Comparison of ENCODE assay signal across 8 mouse cellular contexts in the genomic region with DNA sequence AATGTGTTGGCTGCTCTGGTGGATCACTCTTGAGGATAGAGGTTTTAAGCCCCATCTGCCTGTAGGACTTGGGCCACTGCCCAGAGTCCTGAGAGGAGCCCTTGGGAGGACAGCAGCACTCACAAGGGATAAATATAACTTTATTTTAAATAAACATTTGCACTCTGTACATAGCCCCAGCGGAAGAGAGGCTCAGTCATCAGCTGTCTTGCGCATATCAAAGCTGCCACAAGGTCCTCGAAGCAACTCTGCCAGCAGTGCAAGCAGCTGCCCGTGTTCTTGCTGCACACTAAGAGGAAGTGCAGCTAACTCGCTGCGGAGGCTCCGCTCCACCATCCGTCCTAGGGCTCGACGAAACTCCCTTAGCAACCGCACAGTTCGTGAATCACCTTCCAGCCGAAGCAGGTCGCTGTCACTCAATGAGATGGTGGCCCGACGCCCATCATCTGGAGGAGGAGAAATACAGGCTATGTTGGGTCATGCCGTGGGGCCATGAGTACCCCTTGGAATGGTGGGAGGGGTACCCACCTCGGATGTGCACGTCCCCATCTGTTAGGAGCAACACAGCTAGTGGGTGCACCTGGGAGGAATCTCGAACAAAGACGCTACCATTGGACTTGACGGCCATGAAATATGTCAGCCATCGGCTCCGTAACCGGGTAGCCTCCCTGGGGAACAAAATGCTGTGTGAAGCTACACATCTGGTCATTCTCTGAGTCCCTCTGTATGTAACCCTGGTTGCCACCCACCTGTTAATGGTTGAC. TPM values are rescaled to one million over a fixed set of nuclear protein-coding genes. Genes with fewer than 3 reads are reported as not detected.
DNase-seq lines count a peak whose midpoint lies in the region; ATAC-seq and TF ChIP-seq lines count a peak whose summit lies in the region.

No protein-coding gene starts in this region.

- H3K4me3 ChIP-seq in hindbrain, postnatal 0 days (ENCODE audit: low read length): no peak overlapping the region
- H3K4me3 ChIP-seq in hindbrain, embryonic 14.5 days (replicated peaks; ENCODE audit: low read length): no peak overlapping the region
- no peak overlapping the region for H3K4me3 ChIP-seq in stomach, postnatal 0 days (ENCODE audit: low read depth, low read length)

- intact Hi-C loops in heart, postnatal 36 days (cut with DNase I): no loop called here

- no peaks in the 10 kb centered on the region for H3K4me1 ChIP-seq in hindbrain, postnatal 0 days (ENCODE audit: insufficient read depth, low read length)
- no peaks in the 10 kb centered on the region for H3K4me1 ChIP-seq in hindbrain, embryonic 14.5 days (replicated peaks; ENCODE audit: control insufficient read depth, insufficient read depth, low read length)
- no peaks in the 10 kb centered on the region for H3K4me1 ChIP-seq in stomach, postnatal 0 days (replicated peaks; ENCODE audit: control insufficient read depth, insufficient read depth)

- H3K27ac ChIP-seq in hindbrain, postnatal 0 days: no peak overlapping the region
- H3K27ac ChIP-seq in hindbrain, embryonic 14.5 days: no peak overlapping the region
- H3K27ac ChIP-seq in stomach, postnatal 0 days (replicated peaks): peak overlapping the region; percentile 45

- no peak for TF ChIP-seq EP300 in stomach, postnatal 0 days (optimal IDR thresholded peaks at IDR 0.05)

- H3K9ac ChIP-seq in hindbrain, postnatal 0 days (replicated peaks; ENCODE audit: low read length): no peak overlapping the region
- H3K9ac ChIP-seq in hindbrain, embryonic 14.5 days: no peak overlapping the region
- H3K9ac ChIP-seq in stomach, postnatal 0 days (ENCODE audit: low read length): no peak overlapping the region

- DNase-seq in hindbrain, postnatal 0 days (ENCODE audit: low spot score): peak; percentile 30
- DNase-seq in hindbrain, embryonic 14.5 days (ENCODE audit: low spot score): no peak
- peak; percentile 44 for DNase-seq in right cerebral cortex, adult 18-20 months
- DNase-seq in right cerebral cortex, postnatal 10 days (ENCODE audit: low spot score in 2 of 2): no peak
- DNase-seq in heart, postnatal 36 days: peak; percentile 33 to 57
- DNase-seq in stomach, postnatal 0 days (ENCODE audit: low spot score): no peak
- no peak for DNase-seq in urinary bladder, postnatal 25 days (ENCODE audit: low spot score)

- peak; percentile 16; the same call in 1 of the 2 replicates for ATAC-seq in hindbrain, postnatal 0 days
- no peak for ATAC-seq in hindbrain, embryonic 14.5 days (ENCODE audit: low FRiP score)
- ATAC-seq in stomach, postnatal 0 days (ENCODE audit: low FRiP score, low TSS enrichment): peak; percentile 61
- no peak for ATAC-seq in CD4-positive, CD25-positive, alpha-beta regulatory T cell, adult 4 months

- peaks cover 78% of the 10 kb centered on the region for H3K36me3 ChIP-seq in hindbrain, postnatal 0 days (ENCODE audit: insufficient read depth, low read length)
- H3K36me3 ChIP-seq in hindbrain, embryonic 14.5 days (replicated peaks; ENCODE audit: control insufficient read depth, insufficient read depth): peaks cover 100% of the 10 kb centered on the region
- H3K36me3 ChIP-seq in stomach, postnatal 0 days (ENCODE audit: control insufficient read depth, insufficient read depth, low read length): peaks cover 56% of the 10 kb centered on the region

- WGBS in hindbrain, postnatal 0 days: 72% methylated on average over 25 of the region's 25 CpGs
- 79% methylated on average over 25 of the region's 25 CpGs for WGBS in hindbrain, embryonic 14.5 days
- WGBS in stomach, postnatal 0 days: 65% methylated on average over 25 of the region's 25 CpGs

- no peak for TF ChIP-seq CTCF in hindbrain, postnatal 0 days (IDR thresholded peaks at IDR 0.05; ENCODE audit: low read depth)
- TF ChIP-seq CTCF in stomach, postnatal 0 days (IDR thresholded peaks at IDR 0.05; ENCODE audit: low read depth): no peak

- H3K27me3 ChIP-seq in hindbrain, postnatal 0 days (ENCODE audit: insufficient read depth, low read length): no peaks in the 10 kb centered on the region
- H3K27me3 ChIP-seq in hindbrain, embryonic 14.5 days (ENCODE audit: control insufficient read depth, insufficient read depth, low read length): no peaks in the 10 kb centered on the region
- no peaks in the 10 kb centered on the region for H3K27me3 ChIP-seq in stomach, postnatal 0 days (ENCODE audit: control insufficient read depth, insufficient read depth, low read length)

- no peaks in the 10 kb centered on the region for H3K9me3 ChIP-seq in hindbrain, postnatal 0 days (ENCODE audit: low read length)
- no peaks in the 10 kb centered on the region for H3K9me3 ChIP-seq in hindbrain, embryonic 14.5 days (ENCODE audit: control insufficient read depth, low read length)
- H3K9me3 ChIP-seq in stomach, postnatal 0 days (ENCODE audit: control insufficient read depth, low read length): no peaks in the 10 kb centered on the region

- H3K4me2 ChIP-seq in hindbrain, postnatal 0 days (ENCODE audit: low read depth, low read length): no peak overlapping the region
- H3K4me2 ChIP-seq in hindbrain, embryonic 14.5 days (replicated peaks): no peak overlapping the region
- no peak overlapping the region for H3K4me2 ChIP-seq in stomach, postnatal 0 days (replicated peaks; ENCODE audit: low read depth)

RNA-seq across cellular contexts. Expression of a gene that starts 33.1 kb away (rescaled TPM):
- total RNA-seq in hindbrain, postnatal 0 days (2014; rRNA removed): 26.2 and 32.0 TPM in 2 replicates
- 58.0 and 59.5 TPM in 2 replicates for polyA plus RNA-seq in hindbrain, postnatal 0 days (2015; fragmentation: Nextera tagmentation; extraction: Ambion mirVana)
- 98.6 and 98.7 TPM in 2 replicates for polyA plus RNA-seq in hindbrain, embryonic 14.5 days (2014; fragmentation: Nextera tagmentation; extraction: Ambion mirVana)
- 10 to 100 TPM; 23.4 to 27.4 TPM for total RNA-seq in heart, postnatal 36 days (2021)
- polyA plus RNA-seq in stomach, postnatal 0 days (2015; fragmentation: Nextera tagmentation; extraction: Ambion mirVana): 23.1 and 26.6 TPM in 2 replicates
- 10 to 100 TPM; 23.4 to 24.1 TPM for polyA plus RNA-seq in CD4-positive, CD25-positive, alpha-beta regulatory T cell, adult 4 months (2017; shearing (Covaris generic))

RNA-seq across cellular contexts. Expression of a gene that starts 33.2 kb away (rescaled TPM):
- 133 and 211 TPM in 2 replicates for total RNA-seq in hindbrain, postnatal 0 days (2014; rRNA removed)
- 125 and 136 TPM in 2 replicates for polyA plus RNA-seq in hindbrain, postnatal 0 days (2015; fragmentation: Nextera tagmentation; extraction: Ambion mirVana)
- polyA plus RNA-seq in hindbrain, embryonic 14.5 days (2014; fragmentation: Nextera tagmentation; extraction: Ambion mirVana): 153 and 155 TPM in 2 replicates
- total RNA-seq in heart, postnatal 36 days (2021): 10 to 100 TPM; 57.4 to 60.2 TPM
- 43.5 and 44.2 TPM in 2 replicates for polyA plus RNA-seq in stomach, postnatal 0 days (2015; fragmentation: Nextera tagmentation; extraction: Ambion mirVana)
- polyA plus RNA-seq in CD4-positive, CD25-positive, alpha-beta regulatory T cell, adult 4 months (2017; shearing (Covaris generic)): 100 to 1,000 TPM; 102 to 156 TPM

Comparison
In these comparisons a context has a peak if more than half of its experiments do, and no peak if none do; other contexts are left out.
1. ATAC-seq: peak in hindbrain, postnatal 0 days (single experiment) and stomach, postnatal 0 days (single experiment); none in hindbrain, embryonic 14.5 days (single experiment) and CD4-positive, CD25-positive, alpha-beta regulatory T cell, adult 4 months (single experiment).
2. DNase-seq: peak in hindbrain, postnatal 0 days (single experiment), right cerebral cortex, adult 18-20 months (single experiment) and heart, postnatal 36 days (2 of 2); none in hindbrain, embryonic 14.5 days (single experiment), right cerebral cortex, postnatal 10 days (0 of 2), stomach, postnatal 0 days (single experiment) and urinary bladder, postnatal 25 days (single experiment).